Mouse (Mus musculus): ENCODE measurements around the gene Rab33b. TPM values are rescaled to one million over a fixed set of nuclear protein-coding genes. Genes with fewer than 3 reads are reported as not detected.

Rab33b gene
- polyA plus RNA-seq, 2 experiments, result 16.5 to 25.4 TPM

DNA sequence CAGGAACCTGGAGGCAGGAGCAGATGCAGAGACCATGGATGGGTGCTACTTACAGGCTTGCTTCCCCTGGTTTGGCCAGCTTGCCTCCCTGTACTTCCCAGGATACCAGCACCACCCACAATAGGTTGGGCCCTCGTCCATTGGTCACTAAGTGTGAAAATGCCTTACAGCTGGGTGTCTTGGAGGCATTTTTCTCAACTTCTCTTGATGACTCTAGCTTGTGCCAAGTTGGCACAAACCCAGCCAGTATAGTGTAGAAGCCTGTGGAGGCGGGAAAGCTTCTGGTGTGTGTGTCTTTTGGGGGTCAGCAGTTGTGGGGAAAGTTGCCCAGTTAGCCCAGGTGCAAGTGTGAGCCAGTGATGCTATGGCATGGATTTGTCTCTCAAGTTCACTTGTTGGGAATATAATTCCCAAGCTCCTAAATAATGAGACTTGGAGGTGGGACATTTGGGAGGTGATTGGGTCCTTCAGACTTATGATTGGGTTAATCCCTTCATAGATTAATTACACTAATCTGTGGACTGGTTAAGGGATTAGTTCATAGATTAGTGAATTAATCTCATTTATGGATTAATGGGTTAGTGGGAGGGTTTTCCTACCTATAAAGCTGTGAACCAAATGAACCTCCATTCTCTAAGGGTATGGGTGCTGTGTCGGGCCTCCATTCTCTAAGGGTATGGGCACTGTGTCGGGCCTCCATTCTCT, 2.9 kb downstream of the Rab33b start:
- H3K4me2 ChIP-seq (replicated peaks; ENCODE audit: low read depth, low read length, severe bottlenecking), result no peak overlapping the region
- peaks cover 21% of the 10 kb centered on the region for H3K4me1 ChIP-seq (ENCODE audit: control insufficient read depth, insufficient read depth, low read length)
- H3K4me3 ChIP-seq (replicated peaks; ENCODE audit: low read length), result no peak overlapping the region
- H3K36me3 ChIP-seq (ENCODE audit: control insufficient read depth, insufficient read depth, low read length), result 0 out of 2 replicates have a peak, but pooled peaks cover 1% of the 10 kb centered on the region
- TF ChIP-seq POLR2A (IDR thresholded peaks at IDR 0.05; ENCODE audit: borderline replicate concordance, extremely low read depth, insufficient read depth, insufficient read length), result no peak
- WGBS, result 88% methylated on average over 4 of the region's 4 CpGs
- H3K9me3 ChIP-seq (ENCODE audit: control insufficient read depth, low read length), result no peaks in the 10 kb centered on the region
- H3K27me3 ChIP-seq (ENCODE audit: control insufficient read depth, insufficient read depth, low read length), result no peaks in the 10 kb centered on the region
- no peak overlapping the region for H3K9ac ChIP-seq (ENCODE audit: low read depth, low read length, severe bottlenecking)
- DNase-seq (ENCODE audit: low spot score) (no peak), ATAC-seq (ENCODE audit: low FRiP score, low read depth) (no peak)
- H3K27ac ChIP-seq (replicated peaks; ENCODE audit: low read depth, low read length), result no peak overlapping the region

DNA sequence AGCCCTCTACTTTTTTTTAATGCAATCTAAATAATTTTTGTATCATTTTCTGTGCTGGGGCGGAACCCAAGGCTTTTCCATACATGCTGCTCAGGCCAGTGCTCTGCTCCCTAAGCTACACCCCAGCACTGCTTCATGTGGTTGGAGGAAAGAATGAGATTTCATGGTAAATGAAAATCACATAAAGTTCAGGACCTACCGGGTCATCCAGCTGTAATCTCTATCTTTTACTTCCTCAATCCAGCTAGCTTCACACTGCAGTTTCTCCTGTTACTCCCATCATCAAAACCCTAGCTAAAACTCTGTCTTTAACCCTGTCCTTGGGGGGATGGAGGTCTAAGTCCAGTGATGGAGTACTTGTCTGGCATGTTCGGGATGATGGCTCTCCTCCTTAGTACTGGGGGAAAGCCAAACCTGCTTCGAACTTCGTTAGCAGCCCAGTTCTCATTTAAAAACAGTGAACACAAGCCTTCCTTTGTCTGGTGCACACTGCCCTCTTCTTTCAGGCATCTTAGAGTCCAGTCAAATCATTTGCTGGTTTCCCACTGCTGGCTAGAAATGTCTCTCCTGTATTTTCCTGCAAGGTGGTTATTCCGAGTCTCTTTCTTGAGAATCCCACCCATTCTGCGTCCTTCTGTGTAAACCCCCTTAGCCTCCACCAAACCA, 6.5 kb downstream of the Rab33b start:
- Histone ChIP-seq H3K36me3 (ENCODE audit: control insufficient read depth, insufficient read depth, low read length) (peaks cover 30% of the 10 kb centered on the region), H3K4me2 (replicated peaks; ENCODE audit: low read depth, low read length, severe bottlenecking) (no peak overlapping the region), H3K4me1 (ENCODE audit: control insufficient read depth, insufficient read depth, low read length) (peaks cover 10% of the 10 kb centered on the region), H3K4me3 (replicated peaks; ENCODE audit: low read length) (no peak overlapping the region), H3K9me3 (ENCODE audit: control insufficient read depth, low read length) (no peaks in the 10 kb centered on the region), H3K27ac (replicated peaks; ENCODE audit: low read depth, low read length) (0 out of 2 replicates have a peak overlapping the region, but pooled peaks have one; percentile 13), H3K27me3 (ENCODE audit: control insufficient read depth, insufficient read depth, low read length) (no peaks in the 10 kb centered on the region), H3K9ac (ENCODE audit: low read depth, low read length, severe bottlenecking) (no peak overlapping the region)
- no peak for ATAC-seq (ENCODE audit: low FRiP score, low read depth)
- no peak for TF ChIP-seq POLR2A (IDR thresholded peaks at IDR 0.05; ENCODE audit: borderline replicate concordance, extremely low read depth, insufficient read depth, insufficient read length)
- DNase-seq (ENCODE audit: low spot score), result no peak
- WGBS, result 77% methylated on average over 7 of the region's 7 CpGs

DNA sequence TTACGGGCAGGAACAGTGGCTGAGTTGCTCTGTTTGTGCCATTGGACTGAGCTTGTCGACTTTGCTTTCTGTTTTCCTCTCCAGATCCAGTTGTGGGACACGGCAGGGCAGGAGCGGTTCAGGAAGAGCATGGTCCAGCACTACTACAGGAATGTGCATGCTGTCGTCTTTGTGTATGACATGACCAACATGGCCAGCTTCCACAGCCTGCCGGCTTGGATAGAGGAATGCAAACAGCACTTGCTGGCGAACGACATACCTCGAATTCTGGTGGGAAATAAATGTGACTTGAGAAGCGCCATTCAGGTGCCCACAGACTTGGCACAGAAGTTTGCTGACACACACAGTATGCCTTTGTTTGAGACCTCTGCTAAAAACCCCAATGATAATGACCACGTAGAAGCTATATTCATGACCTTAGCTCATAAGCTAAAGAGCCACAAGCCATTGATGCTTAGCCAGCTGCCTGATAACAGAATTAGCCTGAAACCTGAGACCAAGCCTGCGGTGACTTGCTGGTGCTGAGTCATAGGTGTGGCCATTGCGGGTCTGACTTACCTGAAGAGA, 9.6 kb downstream of the Rab33b start:
- ATAC-seq (ENCODE audit: low FRiP score, low read depth) (no peak), DNase-seq (ENCODE audit: low spot score) (no peak)

DNA sequence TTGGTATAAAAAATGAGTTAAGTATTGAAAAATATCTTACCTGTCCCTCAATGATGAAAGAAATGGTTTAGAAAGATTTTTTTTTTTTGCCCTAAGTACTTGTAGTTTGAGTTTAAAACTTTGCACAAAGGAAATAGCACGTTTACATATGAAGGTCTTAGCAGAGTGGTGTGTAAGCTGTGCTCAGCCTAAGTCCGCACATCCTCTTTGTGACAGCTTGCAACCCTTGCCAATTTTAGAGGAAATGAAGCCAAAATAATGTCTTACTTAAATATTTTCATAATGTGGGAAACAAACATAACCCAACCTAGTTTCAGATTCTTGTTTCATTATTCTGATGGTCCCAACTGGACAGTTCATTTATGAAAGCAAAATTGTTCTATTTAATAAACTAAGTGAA, 10.7 kb downstream of the Rab33b start:
- WGBS, result 90% methylated on average over 2 of the region's 2 CpGs
- H3K36me3 ChIP-seq (ENCODE audit: control insufficient read depth, insufficient read depth, low read length), result peaks cover 36% of the 10 kb centered on the region
- no peak for TF ChIP-seq POLR2A (IDR thresholded peaks at IDR 0.05; ENCODE audit: borderline replicate concordance, extremely low read depth, insufficient read depth, insufficient read length)
- ATAC-seq (ENCODE audit: low FRiP score, low read depth) (no peak), DNase-seq (ENCODE audit: low spot score) (no peak)
- no peak overlapping the region for H3K4me3 ChIP-seq (replicated peaks; ENCODE audit: low read length)
- no peak overlapping the region for H3K4me2 ChIP-seq (replicated peaks; ENCODE audit: low read depth, low read length, severe bottlenecking)
- no peaks in the 10 kb centered on the region for H3K27me3 ChIP-seq (ENCODE audit: control insufficient read depth, insufficient read depth, low read length)
- H3K9ac ChIP-seq (ENCODE audit: low read depth, low read length, severe bottlenecking), result no peak overlapping the region
- H3K9me3 ChIP-seq (ENCODE audit: control insufficient read depth, low read length), result no peaks in the 10 kb centered on the region
- no peak overlapping the region for H3K27ac ChIP-seq (replicated peaks; ENCODE audit: low read depth, low read length)
- no peaks in the 10 kb centered on the region for H3K4me1 ChIP-seq (ENCODE audit: control insufficient read depth, insufficient read depth, low read length)

More for the DNA sequence above, 9.6 kb downstream of the Rab33b start:
- no peak for TF ChIP-seq POLR2A (IDR thresholded peaks at IDR 0.05; ENCODE audit: borderline replicate concordance, extremely low read depth, insufficient read depth, insufficient read length)
- 86% methylated on average over 13 of the region's 13 CpGs for WGBS
- Histone ChIP-seq H3K4me3 (replicated peaks; ENCODE audit: low read length) (no peak overlapping the region), H3K9ac (ENCODE audit: low read depth, low read length, severe bottlenecking) (no peak overlapping the region), H3K4me1 (ENCODE audit: control insufficient read depth, insufficient read depth, low read length) (no peaks in the 10 kb centered on the region), H3K4me2 (replicated peaks; ENCODE audit: low read depth, low read length, severe bottlenecking) (no peak overlapping the region), H3K27ac (replicated peaks; ENCODE audit: low read depth, low read length) (no peak overlapping the region), H3K27me3 (ENCODE audit: control insufficient read depth, insufficient read depth, low read length) (no peaks in the 10 kb centered on the region), H3K36me3 (ENCODE audit: control insufficient read depth, insufficient read depth, low read length) (peaks cover 36% of the 10 kb centered on the region), H3K9me3 (ENCODE audit: control insufficient read depth, low read length) (no peaks in the 10 kb centered on the region)

GRCm38 (mm10) chr3:51495646-51496045, 11.9 kb downstream of the Rab33b start:
- Histone ChIP-seq H3K9me3 (ENCODE audit: control insufficient read depth, low read length) (no peaks in the 10 kb centered on the region), H3K4me2 (replicated peaks; ENCODE audit: low read depth, low read length, severe bottlenecking) (no peak overlapping the region), H3K9ac (ENCODE audit: low read depth, low read length, severe bottlenecking) (no peak overlapping the region), H3K27me3 (ENCODE audit: control insufficient read depth, insufficient read depth, low read length) (no peaks in the 10 kb centered on the region), H3K27ac (replicated peaks; ENCODE audit: low read depth, low read length) (no peak overlapping the region), H3K4me3 (replicated peaks; ENCODE audit: low read length) (no peak overlapping the region), H3K36me3 (ENCODE audit: control insufficient read depth, insufficient read depth, low read length) (peaks cover 36% of the 10 kb centered on the region), H3K4me1 (ENCODE audit: control insufficient read depth, insufficient read depth, low read length) (no peaks in the 10 kb centered on the region)
- DNase-seq (ENCODE audit: low spot score) (no peak), ATAC-seq (ENCODE audit: low FRiP score, low read depth) (no peak)
- TF ChIP-seq POLR2A (IDR thresholded peaks at IDR 0.05; ENCODE audit: borderline replicate concordance, extremely low read depth, insufficient read depth, insufficient read length), result no peak
- WGBS, result 93% methylated on average over 9 of the region's 9 CpGs

Data from limb, embryonic 14.5 days (tissue).